Mouse (Mus musculus) liver, embryonic 13.5 days (tissue): ENCODE measurements around the gene Abcf1. TPM values are rescaled to one million over a fixed set of nuclear protein-coding genes. Genes with fewer than 3 reads are reported as not detected.
"Not testable (repeated sequence)": the region's sequence is repeated elsewhere in the genome, so short reads cannot be mapped to it uniquely, and the experiment has no call there.

Experiments
- ATAC-seq: fragments of 200-750 bp; cut with Nextera tagmentation; 2 replicates; pipeline ENCODE4 v1.8.0; 2017; ENCODE audit warnings: low read depth, mild to moderate bottlenecking, moderate number of reproducible peaks, moderate library complexity
- DNase-seq: peaks from one replicate; pipeline ENCODE4 v3.0.0; 2022
- H3K27ac ChIP-seq: fragments of 300-500 bp; sonication (generic); 2 replicates; pipeline ENCODE4 v1.5.1; 2015; ENCODE audit warnings: moderate library complexity, mild to moderate bottlenecking, inconsistent platforms
- H3K27me3 ChIP-seq: fragments of 300-500 bp; sonication (generic); 2 replicates; pipeline ENCODE4 v1.6.1; 2015; ENCODE audit warnings: mild to moderate bottlenecking, inconsistent platforms
- H3K36me3 ChIP-seq: fragments of 300-500 bp; sonication (generic); 2 replicates; pipeline ENCODE4 v1.6.1; 2015; ENCODE audit warnings: mild to moderate bottlenecking, inconsistent platforms
- H3K4me1 ChIP-seq: fragments of 300-500 bp; sonication (generic); replicated peaks from 2 replicates; pipeline ENCODE4 v1.6.1; 2015; ENCODE audit warnings: inconsistent platforms
- H3K4me2 ChIP-seq: fragments of 300-500 bp; sonication (generic); 2 replicates; pipeline ENCODE4 v1.6.1; 2015; ENCODE audit warnings: inconsistent platforms, mild to moderate bottlenecking, moderate library complexity
- H3K4me3 ChIP-seq: fragments of 300-500 bp; sonication (generic); replicated peaks from 2 replicates; pipeline ENCODE4 v1.5.1; 2015; ENCODE audit warnings: mild to moderate bottlenecking, inconsistent platforms
- H3K9ac ChIP-seq: fragments of 300-500 bp; sonication (generic); 2 replicates; pipeline ENCODE4 v1.6.1; 2015; ENCODE audit warnings: mild to moderate bottlenecking, inconsistent platforms
- H3K9me3 ChIP-seq: fragments of 300-500 bp; sonication (generic); replicated peaks from 2 replicates; pipeline ENCODE4 v1.6.1; 2016; ENCODE audit warnings: inconsistent platforms
- WGBS: fragments of 180-500 bp; shearing (Covaris S2); methylation state at CpG from one replicate; pipeline ENCODE4 v1.1.7; 2015; ENCODE audit not compliant: insufficient replicate concordance; 5-methylcytosine and 5-hydroxymethylcytosine counted together
- polyA plus RNA-seq: library from polyadenylated mRNA; unstranded; fragments of >200 nt; fragmentation: Nextera tagmentation; extraction: Ambion mirVana; gene quantifications from 2 replicates; pipeline ENCODE4 v1.2.1, GENCODE M21; 2015

Gene Abcf1
- polyA plus RNA-seq, 1 experiment from 2014 or later, result 81.3 TPM

DNA sequence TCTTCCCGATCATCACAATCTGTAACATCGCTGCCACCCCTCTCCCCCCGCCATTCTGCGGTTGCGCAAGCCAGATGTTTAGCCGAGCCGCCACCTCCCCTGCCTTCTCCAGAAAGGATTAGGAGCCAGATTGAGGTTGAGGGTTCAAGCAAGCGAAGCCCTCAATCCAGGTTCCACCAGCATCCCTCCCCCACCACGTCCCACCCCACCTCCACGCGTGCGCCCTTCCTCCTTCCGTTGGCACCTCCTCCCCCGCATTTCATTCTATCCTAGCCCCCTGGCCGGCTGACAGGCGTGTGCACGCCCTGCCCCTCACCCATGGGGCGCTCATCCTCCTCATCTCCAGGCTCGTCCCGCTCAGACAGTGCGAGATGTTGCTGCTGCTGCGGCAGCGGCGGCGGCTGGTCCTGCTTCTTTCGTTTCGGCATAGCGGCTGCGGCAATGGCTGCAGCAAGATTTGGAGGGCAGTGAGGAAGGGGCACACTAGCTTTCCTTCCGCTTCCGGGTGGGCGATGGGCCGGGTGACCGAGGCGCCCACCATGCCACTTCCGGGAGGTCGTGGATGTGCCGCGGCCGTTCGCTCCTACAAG lies 9.3 kb upstream of the Abcf1 start:
- no peak for DNase-seq
- Histone ChIP-seq H3K9me3 (no peaks in the 10 kb centered on the region), H3K9ac (peak overlapping the region; percentile 78), H3K36me3 (peaks cover 41% of the 10 kb centered on the region), H3K27ac (peak overlapping the region; percentile 81), H3K4me3 (peak overlapping the region; percentile 76), H3K4me1 (peaks cover 38% of the 10 kb centered on the region), H3K27me3 (no peaks in the 10 kb centered on the region), H3K4me2 (peak overlapping the region; percentile 98)
- peak; percentile 19 for ATAC-seq
- WGBS, result 1% methylated on average over 41 of the region's 41 CpGs

DNA sequence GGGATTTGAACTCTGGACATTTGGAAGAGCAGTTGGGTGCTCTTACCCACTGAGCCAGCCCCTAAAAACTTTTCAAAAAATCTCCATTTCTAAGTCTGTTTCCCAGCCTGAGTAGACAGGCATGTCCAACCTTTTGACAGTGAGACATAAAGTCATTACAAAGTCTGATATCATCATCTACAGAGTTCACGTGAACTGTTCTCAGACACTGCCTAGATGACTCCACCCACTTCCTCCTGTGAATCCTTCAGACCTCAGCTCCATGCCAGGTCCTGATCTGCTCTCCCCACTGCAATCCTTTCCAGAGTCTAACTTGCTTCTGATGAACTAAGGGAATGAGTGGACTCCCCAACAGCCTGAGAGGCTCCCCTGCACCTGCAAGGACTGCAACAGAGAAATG lies 2.6 kb upstream of the Abcf1 start:
- Histone ChIP-seq H3K4me1 (peaks cover 34% of the 10 kb centered on the region), H3K27me3 (no peaks in the 10 kb centered on the region), H3K4me3 (no peak overlapping the region), H3K9me3 (no peaks in the 10 kb centered on the region), H3K36me3 (peaks cover 46% of the 10 kb centered on the region), H3K9ac (no peak overlapping the region), H3K27ac (no peak overlapping the region), H3K4me2 (no peak overlapping the region)
- DNase-seq (no peak), ATAC-seq (no peak)
- 13% methylated on average over 1 of the region's 1 CpGs for WGBS

DNA sequence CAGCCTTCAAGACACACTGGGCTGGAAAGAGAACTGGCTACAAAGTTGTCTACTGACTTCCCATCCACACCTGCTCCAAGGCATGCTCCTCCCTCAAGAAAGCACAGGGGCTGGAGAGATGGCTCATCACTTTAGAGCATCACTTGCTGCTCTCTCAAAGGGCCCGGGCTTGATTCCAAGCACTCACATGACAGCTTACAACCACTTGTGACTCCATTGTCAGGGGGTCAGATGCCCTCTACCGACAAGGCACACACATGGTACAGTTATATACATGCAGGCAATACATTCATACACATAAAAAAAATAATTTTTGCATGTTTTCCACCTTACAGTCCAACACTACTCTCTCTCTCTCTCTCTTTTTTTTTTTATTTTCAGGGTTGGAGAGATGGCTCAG lies 1.9 kb downstream of the Abcf1 start:
- Histone ChIP-seq H3K36me3 (peaks cover 62% of the 10 kb centered on the region), H3K4me3 (0 out of 2 replicates have a peak overlapping the region, but pooled peaks have one; percentile 91)
- DNase-seq, result no peak

DNA sequence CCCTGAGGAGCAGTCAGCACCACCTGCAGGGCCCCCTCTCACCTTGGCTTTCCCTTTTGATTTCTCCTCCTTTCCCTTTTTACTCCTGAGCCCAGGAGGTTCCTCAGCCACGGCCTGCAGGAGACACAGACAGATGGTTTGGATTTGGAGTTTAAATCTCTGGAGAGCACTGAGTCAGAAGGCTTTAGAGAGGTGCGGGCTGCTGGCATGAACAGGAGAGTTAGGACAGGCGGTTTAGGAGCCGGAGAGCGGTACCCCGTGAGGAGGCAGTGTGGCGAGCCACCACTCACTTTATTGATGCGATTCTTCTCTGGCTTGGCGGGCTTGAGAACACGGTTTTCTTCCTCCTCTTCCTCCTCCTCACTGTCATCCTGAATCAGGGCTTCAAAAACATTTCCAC lies 6.3 kb downstream of the Abcf1 start:
- no peak overlapping the region for H3K9ac ChIP-seq
- H3K9me3 ChIP-seq, result no peaks in the 10 kb centered on the region
- DNase-seq (no peak), ATAC-seq (no peak)
- H3K27me3 ChIP-seq, result no peaks in the 10 kb centered on the region
- WGBS, result 85% methylated on average over 10 of the region's 10 CpGs
- H3K4me1 ChIP-seq, result peaks cover 31% of the 10 kb centered on the region
- peaks cover 98% of the 10 kb centered on the region for H3K36me3 ChIP-seq
- no peak overlapping the region for H3K4me2 ChIP-seq
- no peak overlapping the region for H3K4me3 ChIP-seq
- H3K27ac ChIP-seq, result no peak overlapping the region

More for the DNA sequence above, 1.9 kb downstream of the Abcf1 start:
- Histone ChIP-seq H3K27ac (no peak overlapping the region), H3K9me3 (no peaks in the 10 kb centered on the region), H3K9ac (peak overlapping the region; percentile 4; the same call in 1 of the 2 replicates), H3K4me2 (peak overlapping the region; percentile 90; the same call in 1 of the 2 replicates), H3K27me3 (no peaks in the 10 kb centered on the region), H3K4me1 (peaks cover 54% of the 10 kb centered on the region)
- WGBS, result 86% methylated on average over 2 of the region's 2 CpGs
- no peak for ATAC-seq

DNA sequence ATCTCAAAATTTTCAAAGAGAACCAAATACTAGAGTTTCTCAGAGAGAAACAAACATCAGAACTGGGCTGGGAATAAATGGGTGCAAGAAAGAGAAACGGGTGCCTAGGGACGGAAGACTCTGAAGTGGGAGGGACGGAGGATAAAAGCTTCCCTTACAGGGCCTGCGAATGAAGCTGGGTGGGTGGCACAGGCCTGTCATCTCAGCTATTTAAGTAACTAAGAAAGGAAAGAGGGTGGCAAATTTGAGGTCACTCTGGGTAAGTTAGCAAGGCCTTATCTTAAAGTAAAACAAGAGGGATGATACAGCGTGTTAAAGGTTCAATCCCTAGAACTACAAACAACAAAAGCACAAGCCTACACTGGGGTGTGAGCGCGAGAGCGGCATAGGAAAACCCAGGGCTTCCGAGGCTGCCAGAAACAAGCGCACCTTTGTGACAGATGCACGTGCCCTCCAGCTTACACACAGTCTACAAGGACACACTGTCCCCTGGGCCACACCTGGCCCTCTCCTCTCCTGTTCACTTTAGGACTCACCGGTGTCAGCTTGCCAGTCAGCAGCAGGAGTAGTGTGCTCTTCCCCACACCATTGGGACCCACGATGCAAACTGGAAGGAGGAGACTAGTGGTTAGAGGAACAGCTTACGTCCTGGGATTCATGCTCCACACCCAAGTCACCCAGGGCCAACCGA lies 10.9 kb downstream of the Abcf1 start:
- Histone ChIP-seq H3K36me3 (peaks cover 86% of the 10 kb centered on the region), H3K4me1 (peaks cover 3% of the 10 kb centered on the region; the same call in 1 of the 2 replicates), H3K9me3 (no peaks in the 10 kb centered on the region), H3K27ac (no peak overlapping the region), H3K9ac (no peak overlapping the region), H3K4me3 (no peak overlapping the region), H3K4me2 (no peak overlapping the region), H3K27me3 (no peaks in the 10 kb centered on the region)
- ATAC-seq (no peak), DNase-seq (no peak)
- 90% methylated on average over 15 of the region's 15 CpGs for WGBS

DNA sequence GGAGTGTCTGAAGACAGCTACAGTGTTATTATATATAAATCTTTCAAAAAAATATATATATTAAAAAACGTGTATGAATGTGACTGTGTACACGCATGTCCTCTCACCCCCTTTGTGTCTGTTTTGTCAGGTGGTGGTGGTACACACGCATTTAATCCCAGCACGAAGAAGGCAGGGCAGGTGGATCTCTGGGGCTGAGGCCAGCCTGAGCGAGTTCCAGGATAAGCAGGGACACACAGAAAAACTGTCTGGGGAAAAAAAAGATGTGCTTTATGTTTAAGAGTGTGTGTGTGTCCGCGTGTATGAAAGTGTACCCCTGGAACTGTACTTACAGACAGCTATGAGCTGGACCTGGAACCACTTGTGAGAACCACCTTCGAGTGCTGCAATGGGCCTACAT lies 14.9 kb downstream of the Abcf1 start:
- no peak overlapping the region for H3K27ac ChIP-seq
- ATAC-seq (no peak), DNase-seq (no peak)
- no peak overlapping the region for H3K9ac ChIP-seq
- H3K9me3 ChIP-seq, result no peaks in the 10 kb centered on the region
- 68% methylated on average over 8 of the region's 8 CpGs for WGBS
- no peak overlapping the region for H3K4me2 ChIP-seq
- no peaks in the 10 kb centered on the region for H3K4me1 ChIP-seq
- no peaks in the 10 kb centered on the region for H3K27me3 ChIP-seq
- H3K4me3 ChIP-seq, result no peak overlapping the region
- peaks cover 46% of the 10 kb centered on the region for H3K36me3 ChIP-seq

DNA sequence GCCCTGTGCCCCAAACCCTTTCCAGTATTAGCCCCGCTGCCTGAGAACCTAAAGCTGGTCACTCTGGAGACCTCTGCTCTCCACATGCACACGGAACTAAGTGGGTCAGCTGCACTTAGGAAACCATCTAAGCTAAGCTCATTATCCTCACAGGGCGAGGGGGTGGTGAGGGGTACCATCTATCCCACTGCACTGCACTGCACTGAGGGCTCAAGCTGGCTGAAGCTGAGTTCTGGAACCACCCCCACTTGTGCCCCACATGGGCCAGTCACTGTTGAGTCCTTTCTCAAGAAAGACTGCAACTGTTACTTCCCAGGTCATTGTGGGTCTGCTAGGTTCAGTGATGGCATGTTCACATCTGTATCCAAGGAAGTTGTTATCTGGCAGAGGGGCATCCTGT lies 17.0 kb downstream of the Abcf1 start:
- not testable (repeated sequence) for H3K27me3 ChIP-seq, H3K4me2 ChIP-seq, H3K9me3 ChIP-seq, DNase-seq, H3K4me1 ChIP-seq, H3K27ac ChIP-seq, H3K4me3 ChIP-seq, H3K9ac ChIP-seq, ATAC-seq
- peaks cover 25% of the 10 kb centered on the region for H3K36me3 ChIP-seq
- WGBS, result 60% methylated on average over 2 of the region's 3 CpGs

DNA sequence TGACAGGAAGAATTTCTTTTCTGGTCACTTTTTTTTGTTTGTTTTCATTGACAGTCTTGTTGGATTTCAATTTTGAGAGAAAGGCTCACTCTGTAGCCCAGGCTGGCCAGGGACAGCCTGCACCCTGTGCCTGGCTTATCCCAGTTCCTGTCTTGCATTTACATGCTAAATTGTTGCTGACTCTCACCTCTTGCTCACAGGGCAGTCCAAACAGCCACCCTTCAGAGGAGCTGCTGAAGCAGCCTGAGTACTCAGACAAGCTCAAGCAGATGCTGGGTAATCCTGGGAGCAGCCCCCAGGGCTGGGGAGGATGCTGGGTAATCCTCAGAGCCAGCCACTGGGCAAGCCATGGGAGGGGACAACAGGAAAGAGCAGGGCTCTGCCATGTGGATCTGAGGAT lies 18.6 kb downstream of the Abcf1 start:
- H3K9me3 ChIP-seq, H3K4me3 ChIP-seq, DNase-seq, H3K27ac ChIP-seq, H3K36me3 ChIP-seq, H3K4me2 ChIP-seq, H3K4me1 ChIP-seq, ATAC-seq, H3K27me3 ChIP-seq, H3K9ac ChIP-seq: not testable (repeated sequence)

DNA sequence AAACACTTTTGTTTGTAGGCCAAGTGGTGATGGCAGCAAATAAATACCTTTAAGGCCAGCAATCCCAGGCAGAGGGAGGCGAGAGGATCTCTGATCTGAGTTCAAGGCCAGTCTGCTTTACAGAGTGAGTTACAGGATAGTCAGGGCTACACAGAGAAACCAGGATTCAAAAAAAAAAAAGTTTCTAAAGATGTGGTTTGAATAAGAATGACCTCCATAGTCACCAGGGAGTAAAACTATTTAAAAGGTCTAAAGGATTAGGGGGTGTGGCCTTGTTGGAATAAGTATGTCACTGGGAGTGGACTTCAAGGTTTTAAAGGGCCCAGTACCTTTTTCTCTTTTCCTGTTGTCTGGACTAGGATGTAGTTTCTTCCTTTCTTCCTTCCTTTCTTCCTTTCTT lies 29.6 kb downstream of the Abcf1 start:
- ATAC-seq (no peak), DNase-seq (no peak)
- H3K36me3 ChIP-seq, result no peaks in the 10 kb centered on the region
- H3K27me3 ChIP-seq, result no peaks in the 10 kb centered on the region
- WGBS, result 49% methylated on average over 1 of the region's 1 CpGs
- no peaks in the 10 kb centered on the region for H3K9me3 ChIP-seq
- no peak overlapping the region for H3K27ac ChIP-seq
- H3K4me2 ChIP-seq, result no peak overlapping the region
- no peak overlapping the region for H3K4me3 ChIP-seq
- no peak overlapping the region for H3K9ac ChIP-seq
- no peaks in the 10 kb centered on the region for H3K4me1 ChIP-seq

DNA sequence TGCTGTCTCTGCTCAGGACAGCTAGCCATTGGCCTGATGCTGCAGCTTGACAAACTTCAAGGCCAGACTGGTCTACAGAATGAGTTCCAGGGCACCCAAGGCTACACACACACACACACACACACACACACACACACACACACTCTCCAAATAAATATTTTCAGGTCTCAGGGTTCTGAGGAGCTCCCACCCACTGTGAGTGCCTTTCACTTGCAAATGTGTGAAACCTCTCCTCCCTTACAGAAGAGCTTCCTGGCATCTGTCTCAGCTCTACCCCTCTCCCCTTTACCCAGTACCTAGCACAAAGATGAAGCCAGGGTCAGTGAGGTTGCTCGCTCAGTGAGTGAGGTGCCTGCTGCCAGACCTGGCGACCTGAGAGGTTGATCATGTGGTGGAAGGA lies 30.5 kb downstream of the Abcf1 start:
- Histone ChIP-seq H3K27ac (no peak overlapping the region), H3K4me3 (no peak overlapping the region), H3K27me3 (no peaks in the 10 kb centered on the region), H3K36me3 (no peaks in the 10 kb centered on the region), H3K9ac (no peak overlapping the region), H3K4me2 (no peak overlapping the region), H3K4me1 (no peaks in the 10 kb centered on the region), H3K9me3 (no peaks in the 10 kb centered on the region)
- 40% methylated on average over 2 of the region's 2 CpGs for WGBS
- ATAC-seq (no peak), DNase-seq (no peak)

DNA sequence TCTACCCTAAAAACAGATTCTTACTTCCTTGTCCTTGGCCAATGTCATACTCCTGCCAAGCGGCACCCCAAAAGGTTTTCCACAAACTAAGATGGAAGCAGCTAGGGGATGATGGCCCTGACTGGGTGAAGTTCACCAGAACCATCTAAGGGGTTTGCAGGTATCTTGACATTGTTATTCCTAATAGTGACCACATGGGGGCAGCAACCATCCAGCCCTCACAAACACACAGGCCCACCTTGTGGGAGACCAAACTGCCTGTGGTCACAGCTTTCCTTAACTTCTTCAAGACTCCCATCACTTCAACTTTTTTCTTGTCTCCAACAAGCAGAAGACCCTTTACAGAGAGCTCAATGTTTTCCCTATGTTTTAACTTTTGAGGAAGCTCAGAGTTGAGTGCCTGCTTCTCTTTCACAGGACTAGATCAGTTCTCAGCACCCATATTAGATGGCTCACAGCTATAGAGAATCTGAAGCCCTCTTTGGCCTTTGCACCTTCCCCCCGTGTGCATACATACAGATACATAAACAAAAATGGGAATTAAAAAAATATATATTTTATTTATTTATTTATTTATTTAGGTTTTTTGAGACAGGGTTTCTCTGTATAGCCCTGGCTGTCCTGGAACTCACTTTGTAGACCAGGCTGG lies 31.7 kb downstream of the Abcf1 start:
- 0 out of 2 replicates have a peak, but pooled peaks have one; percentile 55 for ATAC-seq
- 18% methylated on average over 2 of the region's 2 CpGs for WGBS
- Histone ChIP-seq H3K9ac (no peak overlapping the region), H3K9me3 (no peaks in the 10 kb centered on the region), H3K27me3 (no peaks in the 10 kb centered on the region), H3K27ac (no peak overlapping the region), H3K4me3 (no peak overlapping the region), H3K36me3 (no peaks in the 10 kb centered on the region), H3K4me1 (no peaks in the 10 kb centered on the region), H3K4me2 (no peak overlapping the region)
- peak; percentile 26 for DNase-seq
